Mouse (Mus musculus) lung, postnatal 0 days (tissue): ENCODE measurements at regions not wholly inside any gene's neighbourhood (a gene's known extent, or its start where the extent isn't known, plus 50 kb on each side); places are given as distances from the start of the nearest gene placed in this dataset.

Source experiments
- ATAC-seq: fragments of 200-750 bp; cut with Nextera tagmentation; 2 replicates; pipeline ENCODE4 v1.8.0; 2017; ENCODE audit warnings: moderate library complexity
- DNase-seq: peaks from one replicate; pipeline ENCODE4 v3.0.0-alpha.2; 2016; ENCODE audit warnings: low spot score
- H3K27ac ChIP-seq: fragments of 300-500 bp; sonication (generic); 2 replicates; pipeline ENCODE4 v1.5.1; 2014; ENCODE audit warnings: antibody characterized with exemption, mild to moderate bottlenecking, low read length, mixed read lengths
- H3K27me3 ChIP-seq: fragments of 300-500 bp; sonication (generic); replicated peaks from 2 replicates; pipeline ENCODE4 v1.6.1; 2014; ENCODE audit warnings: low read length, mixed read lengths; ENCODE audit not compliant: insufficient read depth
- H3K36me3 ChIP-seq: fragments of 300-500 bp; sonication (generic); 2 replicates; pipeline ENCODE4 v1.6.1; 2014; ENCODE audit warnings: low read length, mixed read lengths; ENCODE audit not compliant: insufficient read depth
- H3K4me1 ChIP-seq: fragments of 300-500 bp; sonication (generic); 2 replicates; pipeline ENCODE4 v1.6.1; 2014; ENCODE audit warnings: antibody characterized with exemption, low read depth, low read length, mixed read lengths; ENCODE audit not compliant: insufficient read depth
- H3K4me2 ChIP-seq: fragments of 300-500 bp; sonication (generic); replicated peaks from 2 replicates; pipeline ENCODE4 v1.6.1; 2014; ENCODE audit warnings: low read depth, mild to moderate bottlenecking, low read length, moderate library complexity, mixed read lengths
- H3K4me3 ChIP-seq: fragments of 300-500 bp; sonication (generic); 2 replicates; pipeline ENCODE4 v1.5.1; 2014; ENCODE audit warnings: low read depth, low read length
- H3K9ac ChIP-seq: fragments of 300-500 bp; sonication (generic); replicated peaks from 2 replicates; pipeline ENCODE4 v1.6.1; 2014; ENCODE audit warnings: low read depth, mild to moderate bottlenecking
- H3K9me3 ChIP-seq: fragments of 300-500 bp; sonication (generic); 2 replicates; pipeline ENCODE4 v1.6.1; 2016; ENCODE audit warnings: low read length, mixed read lengths
- CTCF ChIP-seq: IDR thresholded peaks from 2 replicates; pipeline ENCODE4 v1.5.1; 2016; ENCODE audit warnings: antibody characterized with exemption, mild to moderate bottlenecking
- EP300 ChIP-seq: IDR thresholded peaks from 2 replicates; pipeline ENCODE4 v1.6.1; 2016; ENCODE audit warnings: antibody characterized with exemption, mild to moderate bottlenecking, control low read depth
- WGBS: fragments of 180-500 bp; shearing (Covaris S2); extraction: QIAGEN DNeasy Blood & Tissue Kit; methylation state at CpG from one replicate; pipeline ENCODE4 v1.1.7; 2014; 5-methylcytosine and 5-hydroxymethylcytosine counted together

DNA sequence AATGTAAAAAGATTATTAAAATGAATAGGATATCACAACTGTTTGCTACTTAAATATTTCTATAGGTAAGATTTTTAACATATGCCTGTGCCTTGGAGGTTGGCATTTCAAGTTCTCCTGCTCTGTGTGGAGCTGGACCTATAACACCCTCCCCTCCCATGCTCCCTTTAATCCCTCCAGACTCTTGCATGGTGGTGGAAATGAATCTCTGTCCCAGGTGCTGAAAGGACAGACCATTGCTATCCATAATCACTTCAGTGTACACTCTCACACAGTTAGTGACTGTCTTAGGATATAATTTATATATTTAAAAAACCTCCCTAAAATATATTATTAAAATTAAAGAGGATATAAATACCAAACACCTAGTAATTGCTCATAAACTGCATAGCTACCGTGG is 244.5 kb upstream of the Dnajc19 start:
- H3K27ac ChIP-seq: no peak overlapping the region
- no peak for DNase-seq
- H3K9me3 ChIP-seq: no peaks in the 10 kb centered on the region
- H3K27me3 ChIP-seq: no peaks in the 10 kb centered on the region
- no peak overlapping the region for H3K4me2 ChIP-seq
- no peak for ATAC-seq
- WGBS: 85% methylated on average over 1 of the region's 1 CpGs
- no peak overlapping the region for H3K4me3 ChIP-seq
- H3K36me3 ChIP-seq: no peaks in the 10 kb centered on the region
- H3K9ac ChIP-seq: no peak overlapping the region
- no peaks in the 10 kb centered on the region for H3K4me1 ChIP-seq
- TF ChIP-seq CTCF (no peak), EP300 (no peak)

DNA sequence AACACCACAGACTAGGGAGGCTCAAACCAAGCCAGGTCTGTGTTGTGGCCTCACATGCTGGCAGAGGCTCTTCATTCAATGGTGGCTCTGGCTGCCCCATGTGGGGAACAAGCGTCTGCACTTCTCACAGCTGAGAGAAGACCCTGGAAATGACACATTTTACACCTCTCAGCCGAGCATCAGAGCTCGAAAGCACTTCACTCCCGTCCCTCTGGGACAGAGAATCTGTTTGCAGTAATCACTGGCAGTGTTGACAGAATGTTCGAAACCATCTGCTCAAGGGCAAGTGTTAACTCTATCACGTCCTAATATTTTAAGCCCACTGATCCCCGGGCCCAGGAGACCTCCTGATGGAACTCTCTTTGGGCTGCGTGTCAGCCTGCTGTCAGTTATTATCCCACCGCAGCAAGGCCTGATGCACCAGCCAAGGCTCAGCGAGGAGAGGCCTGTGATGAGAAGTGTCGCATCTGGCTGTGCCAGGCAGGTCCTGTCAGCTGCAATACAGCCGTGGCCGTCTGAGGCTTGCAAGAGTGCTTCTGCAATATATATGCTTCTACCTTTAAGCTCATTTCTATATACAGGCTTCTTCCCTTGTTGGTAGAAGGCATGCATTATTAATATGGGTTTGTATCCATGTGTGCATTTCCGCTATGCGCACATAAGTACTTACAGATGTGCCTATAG is 241.5 kb upstream of the Dnajc19 start:
- TF ChIP-seq EP300 (no peak), CTCF (no peak)

DNA sequence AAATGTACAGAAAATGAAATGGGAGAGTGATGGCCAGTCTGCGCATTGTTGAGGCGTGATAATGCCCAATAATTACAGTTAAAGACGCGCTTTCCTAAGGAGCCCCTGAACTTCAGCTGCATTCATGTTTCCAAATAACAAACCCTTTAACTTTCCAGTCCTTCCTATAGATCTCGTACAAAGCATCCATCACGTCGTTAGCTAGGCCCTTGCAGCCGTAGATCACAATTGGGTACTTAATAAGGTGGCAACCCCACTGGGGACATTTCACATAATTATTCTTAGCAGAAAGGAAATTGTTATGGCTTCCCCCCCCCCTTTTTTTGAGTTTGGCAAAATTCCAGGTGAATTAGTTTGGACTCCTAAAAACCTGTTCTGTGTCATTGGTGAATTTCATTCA is 233.7 kb upstream of the Dnajc19 start:
- Histone ChIP-seq H3K4me3 (no peak overlapping the region), H3K27ac (no peak overlapping the region), H3K27me3 (no peaks in the 10 kb centered on the region), H3K4me1 (no peaks in the 10 kb centered on the region), H3K36me3 (no peaks in the 10 kb centered on the region), H3K9ac (no peak overlapping the region), H3K9me3 (no peaks in the 10 kb centered on the region), H3K4me2 (no peak overlapping the region)
- WGBS: 82% methylated on average over 8 of the region's 8 CpGs
- no peak for ATAC-seq
- no peak for DNase-seq
- TF ChIP-seq CTCF: no peak
- no peak for TF ChIP-seq EP300

More for the DNA sequence above, 241.5 kb upstream of the Dnajc19 start:
- no peak for ATAC-seq
- Histone ChIP-seq H3K36me3 (no peaks in the 10 kb centered on the region), H3K4me1 (no peaks in the 10 kb centered on the region), H3K9me3 (no peaks in the 10 kb centered on the region), H3K4me2 (no peak overlapping the region), H3K27ac (no peak overlapping the region), H3K9ac (no peak overlapping the region), H3K27me3 (no peaks in the 10 kb centered on the region), H3K4me3 (no peak overlapping the region)
- WGBS: 30% methylated on average over 15 of the region's 15 CpGs
- no peak for DNase-seq

DNA sequence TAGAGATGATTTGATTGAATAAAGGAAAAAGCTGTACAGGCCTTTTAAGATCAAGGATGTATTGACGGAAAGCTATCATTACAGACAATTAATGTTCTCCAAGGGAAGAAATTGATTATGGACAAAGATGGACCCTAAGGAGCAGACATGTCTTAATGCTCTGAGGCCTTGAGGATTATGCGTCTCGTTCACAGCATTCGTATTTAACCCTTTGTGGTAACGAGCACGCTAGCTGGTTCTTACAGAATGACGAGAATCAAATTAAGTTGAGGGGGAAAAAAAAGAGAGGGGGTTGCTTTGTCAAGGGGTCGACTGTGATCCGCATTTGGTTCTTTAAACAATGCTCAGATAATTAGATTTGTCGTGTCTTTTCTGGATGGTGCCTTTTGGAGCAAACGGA is 233.3 kb upstream of the Dnajc19 start:
- 79% methylated on average over 11 of the region's 11 CpGs for WGBS
- ATAC-seq (no peak), DNase-seq (no peak)
- no peaks in the 10 kb centered on the region for H3K27me3 ChIP-seq
- no peak overlapping the region for H3K27ac ChIP-seq
- no peak overlapping the region for H3K4me3 ChIP-seq
- no peaks in the 10 kb centered on the region for H3K4me1 ChIP-seq
- no peaks in the 10 kb centered on the region for H3K9me3 ChIP-seq
- no peak overlapping the region for H3K9ac ChIP-seq
- TF ChIP-seq EP300: no peak
- no peak for TF ChIP-seq CTCF
- H3K4me2 ChIP-seq: no peak overlapping the region
- H3K36me3 ChIP-seq: no peaks in the 10 kb centered on the region

DNA sequence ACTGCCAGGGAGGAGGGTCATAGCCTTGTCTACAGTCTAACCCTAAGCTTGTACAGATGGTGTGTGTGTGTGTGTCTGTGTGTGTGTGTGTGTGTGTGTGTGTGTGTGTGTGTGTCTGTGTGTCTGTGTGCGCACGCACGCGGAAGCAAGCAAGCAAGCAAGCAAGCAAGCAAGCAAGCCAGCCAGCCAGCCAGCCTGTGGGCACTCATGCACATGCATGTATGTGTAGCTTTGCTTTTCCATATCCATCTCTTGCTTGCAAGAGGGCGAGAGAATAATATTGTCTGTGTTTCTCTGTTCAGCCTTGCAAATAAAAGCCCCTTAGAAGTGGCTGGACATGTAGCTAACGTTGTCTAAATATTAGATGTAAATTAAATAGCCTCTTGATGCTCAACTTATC is 230.8 kb upstream of the Dnajc19 start:
- ATAC-seq: no peak
- no peak overlapping the region for H3K9ac ChIP-seq
- H3K27me3 ChIP-seq: no peaks in the 10 kb centered on the region
- H3K9me3 ChIP-seq: no peaks in the 10 kb centered on the region
- H3K4me2 ChIP-seq: no peak overlapping the region
- H3K4me3 ChIP-seq: no peak overlapping the region
- WGBS: 85% methylated on average over 6 of the region's 6 CpGs
- TF ChIP-seq EP300: no peak
- no peak for TF ChIP-seq CTCF
- no peak overlapping the region for H3K27ac ChIP-seq
- DNase-seq: no peak
- H3K36me3 ChIP-seq: no peaks in the 10 kb centered on the region
- no peaks in the 10 kb centered on the region for H3K4me1 ChIP-seq

DNA sequence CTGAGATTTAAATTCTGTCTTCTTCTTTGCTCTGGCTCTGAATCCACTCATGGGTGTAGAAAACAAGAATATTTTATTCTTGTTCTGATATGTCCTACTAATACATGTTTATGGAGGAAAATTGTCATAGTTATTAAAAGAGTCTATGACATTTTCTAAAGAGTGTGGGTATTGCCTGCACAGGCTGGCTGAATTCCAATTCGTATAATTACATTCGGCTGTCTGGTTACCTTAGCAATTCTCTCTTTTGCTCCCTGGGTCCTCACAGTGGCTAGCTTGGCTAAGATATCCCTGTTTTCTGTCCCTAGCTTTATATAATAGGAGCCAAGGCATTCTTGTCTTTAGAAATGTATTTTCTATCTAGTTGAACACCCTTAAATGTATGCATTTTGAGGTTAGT is 218.5 kb upstream of the Dnajc19 start:
- H3K9me3 ChIP-seq: no peaks in the 10 kb centered on the region
- no peaks in the 10 kb centered on the region for H3K4me1 ChIP-seq
- no peak for DNase-seq
- ATAC-seq: no peak
- no peak for TF ChIP-seq EP300
- no peak for TF ChIP-seq CTCF
- no peaks in the 10 kb centered on the region for H3K27me3 ChIP-seq
- H3K36me3 ChIP-seq: no peaks in the 10 kb centered on the region
- H3K27ac ChIP-seq: no peak overlapping the region
- no peak overlapping the region for H3K9ac ChIP-seq
- H3K4me2 ChIP-seq: no peak overlapping the region
- WGBS: 77% methylated on average over 2 of the region's 2 CpGs
- no peak overlapping the region for H3K4me3 ChIP-seq

DNA sequence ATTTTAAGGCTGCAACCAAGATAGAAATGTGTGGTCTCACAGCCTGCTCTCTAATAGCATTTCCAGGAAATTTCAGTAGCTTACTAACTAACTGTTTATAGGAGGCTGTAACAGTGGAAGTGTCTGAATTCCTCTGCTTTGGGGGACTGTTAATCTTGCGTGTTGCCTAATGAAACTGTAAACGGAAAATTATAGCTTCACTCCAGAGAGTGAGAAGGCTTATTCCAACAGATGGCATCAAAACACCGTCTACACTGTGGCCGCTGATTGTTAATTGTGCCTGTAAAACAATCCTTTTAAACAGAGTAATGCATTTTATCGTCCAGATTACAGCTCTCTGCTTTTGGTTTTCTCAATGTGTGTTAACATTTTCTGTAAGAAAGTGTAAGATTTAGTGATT is 206.7 kb upstream of the Dnajc19 start:
- H3K9ac ChIP-seq: no peak overlapping the region
- ATAC-seq: no peak
- H3K27me3 ChIP-seq: no peaks in the 10 kb centered on the region
- DNase-seq: no peak
- no peak overlapping the region for H3K4me3 ChIP-seq
- H3K9me3 ChIP-seq: no peaks in the 10 kb centered on the region
- no peak overlapping the region for H3K27ac ChIP-seq
- H3K4me2 ChIP-seq: no peak overlapping the region
- no peaks in the 10 kb centered on the region for H3K36me3 ChIP-seq
- H3K4me1 ChIP-seq: no peaks in the 10 kb centered on the region
- no peak for TF ChIP-seq CTCF
- no peak for TF ChIP-seq EP300
- WGBS: 69% methylated on average over 5 of the region's 5 CpGs
